Mouse (Mus musculus) megakaryocyte-erythroid progenitor cell, adult 5-6 weeks (primary cell): ENCODE results near the gene Tspan1. TPM values are rescaled to one million over a fixed set of nuclear protein-coding genes. Genes with fewer than 3 reads are reported as not detected.

Source experiments
- ATAC-seq: replicated peaks from 2 replicates; pipeline ENCODE4 v1.8.0; 2016; ENCODE audit warnings: mild to moderate bottlenecking, inconsistent platforms; ENCODE audit not compliant: severe bottlenecking, poor library complexity, low FRiP score, low TSS enrichment
- total RNA-seq, 2 experiments: library from RNA; stranded (forward) in 1 of 2; stranded (reverse) in 1 of 2; fragments of 200-1000, 215-1000 nt in 1 of 2; fragments of >200 nt in 1 of 2; fragmentation: Nextera tagmentation in 1 of 2; gene quantifications; 2 replicates each; pipeline ENCODE4 v1.2.3; 2014 to 2017

Gene Tspan1
- total RNA-seq, 2 experiments from 2014 or later, result not detected

GRCm38 (mm10) chr4:116137421-116137996, 29.9 kb downstream of the Tspan1 start:
- ATAC-seq, result no peak

- ATAC-seq, result peak; percentile 73
Observed at GRCm38 (mm10) chr4:116134990-116135389, 32.4 kb downstream of the Tspan1 start.

- ATAC-seq, result no peak
Observed at GRCm38 (mm10) chr4:116133126-116133525, 34.3 kb downstream of the Tspan1 start.

- ATAC-seq, result no peak
Observed at GRCm38 (mm10) chr4:116127956-116128355, 39.4 kb downstream of the Tspan1 start.

- peak; percentile 46 for ATAC-seq
Observed at GRCm38 (mm10) chr4:116125803-116126386, 41.5 kb downstream of the Tspan1 start.

- peak; percentile 97 for ATAC-seq
Observed at GRCm38 (mm10) chr4:116123602-116124519, 43.5 kb downstream of the Tspan1 start, which contains the start of the genes Rad54l and Pomgnt1. Gene Rad54l (minus strand): TSS chr4:116123690. Gene Pomgnt1 (plus strand): TSS chr4:116123840.

GRCm38 (mm10) chr4:116122762-116123161, 44.6 kb downstream of the Tspan1 start:
- ATAC-seq, result peak; percentile 40

Other genes starting within 250 kb of the Tspan1 start
- gene Dmbx1, start 227.7 kb downstream of the Tspan1 start, total RNA-seq (2014; fragmentation: Nextera tagmentation), result not detected in 2 replicates
- not detected in 2 replicates for gene Dmbx1, start 227.7 kb downstream of the Tspan1 start, total RNA-seq (2017)
- 1.4 and 5.0 TPM in 2 replicates for gene Faah, start 149.7 kb downstream of the Tspan1 start, total RNA-seq (2014; fragmentation: Nextera tagmentation)
- 0.85 and 2.3 TPM in 2 replicates for gene Faah, start 149.7 kb downstream of the Tspan1 start, total RNA-seq (2017)
- gene Nsun4, start 113.7 kb downstream of the Tspan1 start, total RNA-seq (2014; fragmentation: Nextera tagmentation), result 11.5 and 12.5 TPM in 2 replicates
- 11.2 and 12.5 TPM in 2 replicates for gene Nsun4, start 113.7 kb downstream of the Tspan1 start, total RNA-seq (2017)
- 1,038 and 1,202 TPM in 2 replicates for gene Uqcrh, start 92.5 kb downstream of the Tspan1 start, total RNA-seq (2014; fragmentation: Nextera tagmentation)
- gene Uqcrh, start 92.5 kb downstream of the Tspan1 start, total RNA-seq (2017), result 483 and 550 TPM in 2 replicates
- 29.8 and 30.8 TPM in 2 replicates for gene Lrrc41, start 92.3 kb downstream of the Tspan1 start, total RNA-seq (2014; fragmentation: Nextera tagmentation)
- gene Lrrc41, start 92.3 kb downstream of the Tspan1 start, total RNA-seq (2017), result 16.4 and 20.6 TPM in 2 replicates
- gene Rad54l, start 43.9 kb downstream of the Tspan1 start, total RNA-seq (2014; fragmentation: Nextera tagmentation), result 49.4 and 50.1 TPM in 2 replicates
- 23.0 and 35.2 TPM in 2 replicates for gene Rad54l, start 43.9 kb downstream of the Tspan1 start, total RNA-seq (2017)
- 26.4 and 31.7 TPM in 2 replicates for gene Pomgnt1, start 43.8 kb downstream of the Tspan1 start, total RNA-seq (2014; fragmentation: Nextera tagmentation)
- gene Pomgnt1, start 43.8 kb downstream of the Tspan1 start, total RNA-seq (2017), result 15.0 and 26.1 TPM in 2 replicates
- not detected in 2 replicates for gene Lurap1, start 16.3 kb downstream of the Tspan1 start, total RNA-seq (2014; fragmentation: Nextera tagmentation)
- 0.14 and 0.15 TPM in 2 replicates for gene Lurap1, start 16.3 kb downstream of the Tspan1 start, total RNA-seq (2017)
- gene 1700042G07Rik, start 5.8 kb upstream of the Tspan1 start, total RNA-seq (2014; fragmentation: Nextera tagmentation), result not detected in 2 replicates
- not detected in 2 replicates for gene 1700042G07Rik, start 5.8 kb upstream of the Tspan1 start, total RNA-seq (2017)
- gene Gm49337, start 5.8 kb upstream of the Tspan1 start, total RNA-seq (2014; fragmentation: Nextera tagmentation), result not detected in 2 replicates
- not detected in 2 replicates for gene Gm49337, start 5.8 kb upstream of the Tspan1 start, total RNA-seq (2017)
- 0.20 and 0.52 TPM in 2 replicates for gene Pik3r3, start 54.0 kb upstream of the Tspan1 start, total RNA-seq (2014; fragmentation: Nextera tagmentation)
- 1.9 and 3.4 TPM in 2 replicates for gene Pik3r3, start 54.0 kb upstream of the Tspan1 start, total RNA-seq (2017)